Mouse (Mus musculus): ENCODE data around the gene Mpnd.

DNA sequence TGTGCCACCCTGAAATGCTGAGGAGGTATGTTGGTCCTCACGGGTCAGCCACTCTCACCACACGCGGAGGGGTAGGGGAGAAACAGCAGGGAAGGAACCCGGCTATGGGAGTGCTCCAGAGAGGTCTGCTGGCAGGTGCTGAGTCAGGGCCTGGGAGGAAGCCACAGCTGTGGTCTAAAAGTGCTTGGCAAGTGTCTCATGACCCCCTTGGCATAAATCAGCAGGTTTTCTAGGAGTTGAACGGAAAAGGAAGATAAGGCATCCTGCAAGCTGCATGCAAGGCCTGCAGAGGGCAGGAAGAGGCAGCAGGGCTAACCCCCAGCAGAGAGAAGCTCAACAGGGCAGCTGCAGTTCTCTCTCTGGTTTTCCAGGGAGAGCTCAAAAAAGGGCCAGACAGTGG is 25.4 kb downstream of the Mpnd start:
- TF ChIP-seq POLR2A (IDR thresholded peaks at IDR 0.05; ENCODE audit: borderline replicate concordance, control insufficient read depth, low read depth, low read length) (no peak), CTCF (IDR thresholded peaks at IDR 0.05; ENCODE audit: control insufficient read depth, insufficient read depth, low read length) (0 out of 2 replicates have a peak, but pooled peaks have one; percentile 18)
